Mouse (Mus musculus) kidney, adult 18-20 months (tissue): ENCODE measurements around the gene Limch1.

Experiments
- DNase-seq: peaks from one replicate; pipeline ENCODE4 v3.0.0; 2021

Gene Limch1

DNA sequence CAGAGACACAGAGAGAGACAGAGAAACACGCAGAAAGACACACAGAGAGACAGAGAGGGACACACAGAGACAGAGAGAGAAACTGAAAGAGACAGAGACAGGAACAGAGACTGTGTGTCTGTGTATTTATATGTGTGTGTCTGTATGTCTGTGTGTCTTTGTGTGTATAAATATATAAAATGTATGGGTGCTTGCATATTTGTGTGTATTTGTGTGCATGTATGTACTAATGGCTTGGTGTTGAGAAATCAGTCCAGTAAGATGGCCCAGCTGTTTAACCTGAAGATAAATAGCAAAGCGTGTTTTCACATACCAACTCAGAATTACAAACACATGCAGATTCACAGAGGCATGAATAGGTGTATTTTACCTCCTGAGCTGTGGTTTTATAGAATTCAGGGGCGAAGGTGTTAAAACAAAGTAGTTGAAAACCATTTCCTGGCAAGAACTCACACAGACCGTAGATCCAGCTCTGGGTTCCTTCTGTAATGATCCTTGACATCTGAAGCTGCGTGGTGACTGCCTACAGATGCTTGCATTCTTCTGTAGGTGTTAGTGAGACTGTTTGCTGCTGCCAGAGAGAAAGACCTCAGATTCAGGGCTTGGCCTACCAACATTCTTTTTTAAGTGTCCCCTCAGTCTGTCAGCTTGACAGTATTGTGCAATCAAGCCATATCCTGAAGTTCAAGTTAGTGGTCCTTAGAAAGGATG, 140.9 kb downstream of the Limch1 start:
- no peak for DNase-seq

DNA sequence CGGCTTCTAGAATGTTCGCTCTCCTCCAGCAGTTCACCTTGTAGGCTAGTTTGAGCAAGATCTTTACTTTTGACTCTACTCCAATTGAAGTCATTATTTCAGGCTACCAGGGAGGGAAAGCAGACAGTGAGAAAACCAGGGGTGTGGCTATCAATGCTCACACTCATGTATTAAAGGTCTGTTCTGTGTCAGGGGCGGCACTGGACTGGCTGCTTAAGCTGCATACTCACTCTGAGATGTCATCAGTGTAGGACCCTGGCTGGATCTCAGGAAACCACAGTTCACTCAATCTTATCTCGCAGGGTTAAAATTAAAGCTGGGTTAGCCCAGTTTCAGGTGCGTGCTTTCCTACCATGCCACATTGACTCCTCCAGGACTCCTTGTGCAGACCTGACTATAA, 142.4 kb downstream of the Limch1 start:
- DNase-seq, result no peak

DNA sequence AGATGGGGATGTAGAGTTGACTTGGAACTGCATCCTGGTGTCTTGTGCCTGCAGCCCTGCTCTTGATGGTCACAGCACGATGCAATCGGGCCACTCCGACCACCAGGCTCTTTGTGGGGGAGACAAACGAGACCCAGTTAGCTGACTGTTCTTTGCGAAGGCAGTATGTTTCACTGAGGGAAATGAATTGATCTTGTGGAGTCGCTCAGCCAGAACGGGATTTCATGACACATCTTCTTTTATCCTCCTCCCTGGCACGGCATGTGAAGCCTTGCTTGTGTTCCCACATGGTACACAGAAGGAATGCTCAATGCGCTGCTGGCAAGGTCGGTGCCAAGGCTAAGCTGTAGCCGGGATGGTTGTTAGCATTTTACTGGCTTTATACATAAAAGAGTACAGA, 143.7 kb downstream of the Limch1 start:
- no peak for DNase-seq

DNA sequence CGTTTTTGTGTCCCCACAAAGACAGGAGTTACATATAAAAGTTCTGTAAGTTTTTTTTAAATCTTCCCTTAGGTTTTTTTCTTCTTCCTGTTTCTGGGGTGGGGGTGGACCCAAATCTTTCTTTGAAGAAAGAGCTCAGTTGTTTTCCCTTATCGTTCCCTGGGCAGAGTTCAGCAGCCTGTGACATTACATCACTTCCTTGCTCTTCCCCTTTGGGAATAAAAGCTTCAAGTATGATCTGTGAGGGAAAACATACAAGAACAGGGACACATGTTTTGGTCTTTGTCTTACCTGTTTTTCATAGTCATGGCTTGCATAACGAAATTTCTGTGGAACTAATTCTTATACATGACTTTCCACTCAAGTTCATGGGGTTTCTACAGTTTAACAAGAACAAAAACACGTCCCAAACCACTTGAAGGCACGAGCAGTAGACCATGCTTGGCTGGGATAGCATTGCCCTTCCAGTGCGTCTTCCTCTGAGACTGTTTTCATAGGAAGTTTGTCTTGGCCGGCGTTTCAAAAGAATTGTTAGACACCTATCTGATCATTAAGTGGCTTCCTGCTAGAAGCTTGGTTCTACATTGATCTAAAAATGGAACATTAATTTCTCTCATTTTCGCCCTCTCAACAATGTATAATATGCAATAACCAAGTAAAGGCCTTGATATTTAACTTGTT, 150.0 kb downstream of the Limch1 start:
- DNase-seq, result no peak

DNA sequence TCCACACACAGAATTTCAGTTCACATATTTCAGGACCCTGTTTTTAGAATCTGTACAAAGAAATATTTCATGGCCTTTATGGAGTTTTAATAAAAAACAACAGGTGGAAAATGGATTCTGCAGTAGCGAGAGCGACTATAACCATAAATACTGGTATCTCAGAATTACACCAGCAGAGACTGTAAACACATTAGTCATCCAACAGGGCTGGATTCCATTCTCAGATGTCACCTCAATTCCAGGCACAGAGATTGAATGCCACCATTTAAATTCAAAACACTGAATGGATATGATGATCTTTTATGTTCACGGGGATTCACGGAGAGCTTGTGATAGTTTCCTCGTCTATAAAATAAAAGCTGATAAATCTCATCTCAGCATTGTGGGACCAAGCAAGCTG, 152.0 kb downstream of the Limch1 start:
- no peak for DNase-seq

DNA sequence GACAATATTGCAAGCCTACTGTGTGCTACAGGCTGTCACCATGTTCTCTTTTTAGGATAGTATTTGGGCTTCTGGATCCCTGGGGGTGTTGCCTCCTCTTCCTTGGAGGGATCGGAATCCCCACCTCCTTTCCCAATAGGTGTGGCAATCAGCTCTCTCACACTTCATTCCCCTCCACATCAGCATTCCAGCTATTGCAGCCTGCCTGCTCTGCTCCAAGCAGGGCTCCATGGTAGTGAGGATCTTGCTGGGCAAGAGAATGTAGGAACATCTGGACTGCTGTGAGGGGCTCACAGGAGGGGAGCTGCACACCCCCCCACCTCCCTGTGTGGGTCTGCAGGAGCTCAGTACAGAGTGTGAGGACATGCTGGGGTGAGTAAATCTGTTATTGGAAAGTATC, 152.6 kb downstream of the Limch1 start:
- DNase-seq, result no peak

DNA sequence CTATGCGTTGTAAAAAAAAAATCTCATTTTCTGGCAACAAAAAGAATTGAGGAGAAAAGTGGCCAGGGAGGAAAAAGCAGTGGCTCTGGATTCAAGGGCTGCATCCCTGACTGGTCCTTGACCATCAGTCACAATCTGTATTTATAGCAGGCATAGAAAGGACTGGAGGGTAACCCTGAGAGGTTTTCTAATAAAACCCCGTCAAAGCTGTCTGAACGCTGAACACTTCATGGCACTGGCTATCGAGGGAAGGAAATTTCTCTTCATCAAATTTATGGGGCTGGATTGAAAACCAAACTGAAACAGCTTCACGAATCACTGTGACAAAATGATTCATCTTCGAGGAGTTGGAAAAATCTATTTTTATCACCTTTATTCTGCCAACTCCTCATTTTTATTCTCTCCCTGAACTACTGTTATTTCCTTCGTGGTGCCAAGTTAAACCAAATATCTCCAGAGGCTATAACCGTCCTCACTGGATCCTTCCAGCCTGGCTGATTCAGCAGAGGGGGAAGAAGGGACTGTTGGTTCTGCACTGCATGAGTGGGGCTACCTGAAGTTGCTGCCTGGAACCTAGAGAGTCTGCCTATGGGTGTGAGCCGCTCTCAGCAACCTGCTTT, 153.3 kb downstream of the Limch1 start:
- no peak for DNase-seq

DNA sequence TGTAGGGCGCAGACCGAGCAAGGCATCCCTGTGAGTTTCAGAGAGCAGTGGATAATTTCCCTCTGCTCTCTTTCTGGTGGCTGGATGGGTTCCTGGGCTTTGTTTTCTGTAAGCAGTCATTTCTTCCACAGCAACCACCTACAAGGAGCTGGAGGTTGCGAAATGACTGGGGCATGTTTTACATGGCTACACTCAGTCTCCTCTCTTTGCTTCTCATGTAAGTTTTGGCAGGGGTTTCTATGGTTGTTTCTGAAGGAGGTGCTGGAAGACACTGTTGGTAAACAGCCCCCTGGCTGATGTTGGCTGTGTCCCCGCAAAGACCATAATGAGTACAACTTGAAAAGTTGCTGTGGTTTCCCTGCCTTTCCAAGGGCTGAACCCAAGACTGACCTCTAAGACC, 155.5 kb downstream of the Limch1 start:
- no peak for DNase-seq

DNA sequence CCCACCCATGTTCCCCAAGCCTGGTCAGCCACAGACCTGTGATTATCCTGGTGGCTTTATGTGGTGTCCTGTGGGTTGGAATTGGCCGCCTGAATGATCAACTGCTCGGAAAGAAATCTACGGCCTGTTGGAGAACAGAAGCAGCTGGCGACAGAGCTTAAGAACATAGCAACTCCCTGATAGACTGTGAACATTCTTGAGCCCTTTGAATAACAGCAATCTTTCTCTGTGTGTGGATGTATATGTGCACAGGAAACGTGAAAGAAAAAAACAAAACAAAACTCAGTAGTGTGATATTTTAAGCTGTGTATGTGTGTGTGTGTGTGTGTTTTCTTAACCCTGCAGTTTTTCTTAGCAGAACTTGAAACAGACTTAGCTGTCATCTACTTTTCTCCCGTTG, 159.2 kb downstream of the Limch1 start:
- DNase-seq, result no peak

DNA sequence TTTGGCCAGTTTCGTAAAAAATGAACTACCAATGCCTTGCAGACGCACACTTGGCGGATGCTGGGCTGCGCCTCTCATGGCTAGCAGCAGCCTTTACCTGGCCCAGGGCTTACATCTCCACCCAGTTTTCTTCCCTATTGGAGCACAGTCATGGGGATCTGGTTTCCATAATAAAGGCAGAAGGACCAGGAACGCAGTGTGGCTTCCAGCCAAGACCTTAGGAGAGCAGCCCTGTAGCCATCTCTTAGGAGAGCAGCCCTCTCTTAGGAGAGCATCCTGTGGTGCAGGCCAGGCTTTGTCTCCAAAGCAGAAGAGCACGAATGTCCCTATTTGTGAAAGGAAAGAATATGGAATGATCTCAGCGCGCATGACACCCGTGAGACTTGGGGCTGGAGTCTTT, 163.3 kb downstream of the Limch1 start:
- DNase-seq, result no peak

DNA sequence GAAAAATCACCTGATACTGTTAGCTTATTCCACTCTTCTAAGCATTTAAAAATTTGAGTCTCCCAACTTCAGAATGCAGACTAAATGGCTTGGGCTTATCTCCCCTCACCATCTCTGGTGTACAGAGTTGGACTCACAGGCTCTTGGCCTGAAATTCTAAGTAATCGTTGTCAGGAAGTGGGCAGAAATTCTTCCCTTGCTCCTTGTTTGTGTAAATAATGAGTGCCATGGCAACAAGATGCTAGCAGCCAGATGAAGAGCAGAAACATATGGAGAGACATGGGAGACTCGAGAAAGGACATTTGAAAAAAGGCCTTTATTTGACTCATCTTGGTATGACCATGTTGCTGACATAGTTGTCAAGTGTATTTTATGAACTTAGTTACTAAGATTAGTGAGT, 164.3 kb downstream of the Limch1 start:
- no peak for DNase-seq

DNA sequence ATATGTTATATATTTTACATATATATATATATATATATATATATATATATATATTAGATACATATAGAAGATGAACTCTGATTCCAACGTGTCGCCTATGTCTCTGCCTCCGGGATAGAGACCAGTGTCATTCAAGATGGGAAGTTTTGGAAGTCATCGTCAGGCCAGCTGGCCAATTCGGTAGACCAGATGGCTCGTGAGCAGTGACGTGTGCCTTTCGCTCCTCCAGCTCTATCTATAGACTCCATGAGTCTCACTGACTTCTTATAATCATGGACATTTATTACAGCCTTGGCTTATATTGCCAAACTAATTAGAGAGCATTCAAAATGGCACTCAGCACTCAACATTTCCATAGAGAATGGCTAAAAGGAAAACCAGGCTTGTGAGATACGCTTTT, 165.0 kb downstream of the Limch1 start:
- no peak for DNase-seq

DNA sequence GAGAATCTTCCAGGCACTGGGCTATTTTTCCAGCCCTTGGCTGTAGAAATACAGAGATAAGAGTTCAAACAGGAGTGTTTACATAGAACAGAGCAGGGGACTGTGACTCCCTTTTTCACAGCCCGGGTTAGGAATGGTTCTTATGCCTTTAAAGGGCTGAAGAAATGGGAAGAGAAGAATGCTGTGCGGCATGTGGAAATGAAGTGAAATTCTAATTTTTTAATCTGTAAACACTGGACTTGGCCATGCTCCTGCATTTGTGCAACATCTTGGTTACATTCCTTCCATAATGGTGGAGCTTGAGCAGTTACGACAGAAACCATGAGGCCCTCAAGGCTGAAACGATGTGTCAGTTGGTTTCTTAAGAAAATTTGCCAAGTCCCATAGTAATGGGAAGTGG, 165.4 kb downstream of the Limch1 start:
- DNase-seq, result no peak

DNA sequence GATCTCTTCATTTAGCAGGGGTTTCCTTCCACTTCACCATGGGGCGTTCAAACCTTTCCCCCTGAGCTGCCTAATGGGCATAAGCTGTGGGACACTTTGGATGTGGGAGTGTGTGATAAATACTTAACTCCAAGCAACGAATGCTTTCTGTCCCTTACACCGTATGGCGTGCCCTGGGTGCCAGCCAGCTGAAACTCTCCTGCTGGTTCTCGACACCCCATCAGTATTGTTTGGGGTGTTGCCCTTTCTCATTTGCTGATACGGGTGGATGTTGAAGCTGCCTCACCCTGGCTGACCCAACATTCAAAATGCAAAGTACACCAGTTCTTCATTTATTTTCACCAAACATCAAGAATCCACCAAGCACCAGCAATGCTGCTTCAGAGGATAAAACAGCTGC, 168.2 kb downstream of the Limch1 start:
- no peak for DNase-seq

DNA sequence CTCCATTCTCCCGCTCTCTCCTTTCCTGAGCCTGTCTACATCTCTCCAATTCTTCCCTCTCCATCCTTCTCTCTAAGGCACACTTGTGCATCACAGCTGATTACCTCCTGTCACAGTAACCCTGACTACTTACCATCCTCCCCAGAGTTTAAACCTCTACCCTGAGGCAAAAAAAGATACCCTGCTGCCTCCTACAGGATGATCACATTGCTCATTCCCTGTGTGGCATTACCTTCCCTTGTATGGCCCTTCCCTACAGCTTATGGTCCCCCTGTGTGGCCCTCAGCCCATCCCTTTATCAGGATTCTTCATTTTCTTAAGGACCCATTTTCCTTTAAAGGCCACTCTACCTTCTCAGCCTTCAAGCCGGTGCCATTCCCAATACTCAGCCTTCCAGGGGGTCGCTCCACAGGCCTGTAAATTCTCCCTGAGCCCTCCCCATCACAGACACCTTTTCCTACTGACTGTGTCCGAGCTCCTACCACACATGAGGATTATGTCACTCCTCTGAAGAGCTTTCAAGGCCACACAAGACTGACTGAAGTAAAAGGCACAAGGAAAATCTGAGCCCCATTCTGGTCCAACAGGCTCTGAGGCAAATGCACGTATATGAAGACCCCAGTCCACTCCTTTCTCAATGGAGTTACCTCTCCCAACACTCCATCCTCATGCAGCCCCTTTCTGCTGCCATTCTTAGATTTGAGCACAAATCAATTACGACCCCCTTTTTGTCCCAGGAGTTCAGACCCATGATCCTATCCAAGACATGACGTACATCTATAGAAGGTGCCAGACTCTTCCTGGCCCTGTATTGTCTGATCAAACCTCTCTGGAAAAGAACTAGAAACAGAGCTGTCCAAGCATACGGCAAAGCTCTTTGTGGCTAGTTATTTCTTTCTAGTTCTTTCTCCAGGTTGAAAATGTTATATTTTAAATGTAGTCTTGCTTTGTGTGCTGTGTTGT, 172.0 kb downstream of the Limch1 start:
- no peak for DNase-seq

DNA sequence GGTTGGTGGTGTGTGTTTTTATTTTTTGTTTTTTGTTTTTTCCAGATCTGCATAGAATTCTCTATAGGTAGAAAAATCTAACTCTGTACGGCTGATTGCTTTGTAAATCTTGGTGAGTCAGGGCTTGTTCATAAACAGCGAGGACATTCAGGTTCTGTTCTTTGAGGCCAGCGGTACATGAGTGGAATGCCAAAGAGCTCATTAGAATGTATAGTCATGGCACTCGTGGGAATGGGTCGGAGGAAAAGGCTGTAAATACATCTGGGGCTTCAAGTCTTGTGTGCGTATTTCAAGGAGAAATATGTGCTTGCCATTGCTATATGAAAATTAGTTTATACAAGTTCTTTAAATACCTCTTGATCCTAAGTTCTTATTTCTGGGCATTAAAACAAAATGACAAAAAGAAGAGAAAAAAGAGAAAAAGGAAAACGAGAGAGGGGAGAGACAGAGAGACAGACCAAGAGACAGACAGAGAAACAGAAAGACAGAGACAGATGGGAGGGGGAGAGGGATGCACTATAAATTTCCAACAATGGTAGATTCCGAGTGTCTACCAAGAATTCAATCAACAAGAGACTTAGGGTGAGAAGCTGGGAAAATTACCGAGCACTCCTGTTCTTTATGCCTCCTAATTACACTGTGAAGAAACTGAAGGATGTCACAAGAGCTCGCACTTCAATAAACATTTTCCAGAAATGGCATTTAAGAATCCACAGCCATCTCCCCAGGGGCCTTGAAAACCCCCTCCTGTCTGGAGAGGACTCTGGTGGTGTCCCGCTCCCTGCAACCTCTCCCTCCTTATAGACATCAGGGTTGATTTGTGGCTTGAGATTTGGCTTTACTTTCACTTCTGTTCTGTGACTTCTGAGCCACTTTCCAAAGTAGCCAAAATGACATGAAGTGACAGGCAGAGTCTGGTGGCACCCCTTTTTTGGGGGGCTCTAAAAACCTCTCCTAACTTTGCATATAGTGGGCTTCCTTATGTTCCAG, 173.0 kb downstream of the Limch1 start:
- DNase-seq, result no peak

DNA sequence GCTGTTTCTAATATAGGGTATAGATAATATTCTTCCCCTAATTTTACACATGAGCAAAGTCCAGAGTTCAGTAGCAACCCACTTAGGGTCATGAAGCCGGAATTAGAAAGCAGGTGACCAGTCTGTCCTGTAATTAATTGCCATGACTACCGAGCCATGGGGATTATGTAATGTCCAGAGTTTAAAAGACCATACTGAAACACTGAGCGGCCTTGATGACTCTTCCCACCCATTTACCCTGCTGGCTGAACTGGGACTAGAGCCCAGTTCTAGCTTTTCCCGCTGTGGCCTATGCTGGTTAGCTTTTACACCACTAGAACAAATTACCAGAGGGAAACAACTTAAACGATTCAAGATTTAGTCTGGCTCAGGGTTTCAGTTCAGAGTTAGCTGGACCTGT, 177.0 kb downstream of the Limch1 start:
- peak; percentile 42 for DNase-seq

DNA sequence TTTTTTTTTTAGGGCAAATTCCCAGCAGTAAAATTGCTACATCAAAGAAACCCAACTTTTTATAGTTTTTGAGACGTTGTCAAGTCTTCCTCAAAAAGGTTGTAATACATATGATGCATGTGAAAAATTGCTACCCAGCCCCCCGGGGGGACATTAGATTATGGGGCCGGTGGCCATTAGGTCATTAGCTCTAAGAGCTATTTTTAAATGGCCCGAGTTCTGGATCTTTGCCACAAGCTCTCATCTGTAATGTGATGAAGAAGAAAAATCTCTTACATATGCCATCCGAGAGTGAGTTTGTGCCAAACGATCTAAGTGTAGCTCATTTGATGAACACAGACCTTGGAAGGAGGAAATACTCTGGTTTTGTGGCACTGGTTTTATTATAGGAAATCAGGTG, 183.7 kb downstream of the Limch1 start:
- DNase-seq, result no peak

DNA sequence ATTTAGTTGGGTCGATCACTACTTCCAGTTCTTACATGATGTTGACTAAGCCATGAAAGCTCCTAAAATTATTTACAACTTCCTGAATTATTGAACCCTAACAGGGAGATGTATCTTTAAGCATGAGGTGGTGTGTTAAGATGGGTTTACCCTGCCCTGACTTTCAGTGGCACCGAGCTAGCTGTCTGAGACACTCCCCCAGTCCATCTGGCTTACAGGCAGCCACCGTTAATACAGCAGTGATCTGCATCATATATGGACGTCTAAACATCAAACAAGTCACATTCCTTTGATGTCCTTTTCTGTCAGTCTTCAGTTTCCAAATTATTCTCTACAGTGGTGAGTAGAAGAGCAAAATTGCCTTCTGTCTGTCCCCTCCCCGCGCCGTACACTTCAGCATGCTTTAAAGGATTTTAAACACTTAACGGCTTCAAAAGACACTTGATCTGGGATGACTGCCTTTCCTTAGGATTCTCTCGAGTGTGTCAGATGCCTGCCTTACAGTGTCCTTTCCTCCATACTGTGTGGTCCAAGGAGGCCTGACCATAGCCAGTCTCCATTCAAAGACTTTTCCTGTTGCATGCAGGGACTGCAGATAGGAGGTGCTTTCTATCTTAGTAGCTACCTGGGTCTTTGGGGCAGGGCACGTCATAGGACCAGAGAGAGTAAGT, 187.6 kb downstream of the Limch1 start:
- DNase-seq, result no peak

DNA sequence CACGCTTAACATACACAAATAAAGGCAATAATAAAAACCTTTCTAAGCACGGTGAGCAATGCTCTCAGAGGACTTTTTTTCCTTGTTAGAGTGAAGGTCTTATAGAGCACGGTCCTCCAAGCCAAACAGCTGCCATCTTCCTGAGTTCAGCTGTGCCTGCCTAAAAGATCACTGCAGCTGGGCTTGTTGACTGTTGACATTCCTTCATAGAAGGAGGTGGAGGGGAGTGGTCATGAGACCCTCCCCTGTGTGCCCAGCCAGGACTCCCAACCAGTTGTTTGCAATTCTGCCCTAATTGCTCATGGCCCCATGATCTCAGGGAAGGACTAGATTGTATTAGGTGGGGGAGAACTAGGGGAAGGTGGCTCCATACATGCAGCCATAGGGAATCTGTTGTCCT, 189.0 kb downstream of the Limch1 start:
- no peak for DNase-seq

DNA sequence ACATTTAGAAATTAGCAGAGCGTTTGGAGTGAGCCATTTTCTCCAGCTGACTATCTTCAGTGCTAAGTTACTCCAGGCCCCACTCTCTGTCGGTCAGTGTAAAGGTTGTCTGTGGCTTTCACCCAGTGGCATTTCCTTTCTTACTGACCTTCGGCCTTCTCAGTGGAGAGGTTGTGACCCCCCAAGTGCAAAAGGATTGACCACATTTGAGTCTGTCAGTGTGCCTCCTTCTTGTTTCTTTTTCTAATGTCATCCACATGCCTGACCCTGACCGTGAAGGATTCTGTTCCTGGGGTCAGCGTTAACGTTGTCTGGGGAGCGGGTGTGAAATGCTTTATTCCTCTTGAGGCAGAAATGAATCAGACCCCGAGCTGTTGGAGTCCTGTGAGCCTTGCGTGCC, 191.7 kb downstream of the Limch1 start:
- no peak for DNase-seq
